Mouse (Mus musculus): ENCODE data around the gene Tacc2. TPM values are rescaled to one million over a fixed set of nuclear protein-coding genes. Genes with fewer than 3 reads are reported as not detected.

The Tacc2 gene
- polyA plus RNA-seq, 1 experiment from 2014 or later: 47.4 TPM

DNA sequence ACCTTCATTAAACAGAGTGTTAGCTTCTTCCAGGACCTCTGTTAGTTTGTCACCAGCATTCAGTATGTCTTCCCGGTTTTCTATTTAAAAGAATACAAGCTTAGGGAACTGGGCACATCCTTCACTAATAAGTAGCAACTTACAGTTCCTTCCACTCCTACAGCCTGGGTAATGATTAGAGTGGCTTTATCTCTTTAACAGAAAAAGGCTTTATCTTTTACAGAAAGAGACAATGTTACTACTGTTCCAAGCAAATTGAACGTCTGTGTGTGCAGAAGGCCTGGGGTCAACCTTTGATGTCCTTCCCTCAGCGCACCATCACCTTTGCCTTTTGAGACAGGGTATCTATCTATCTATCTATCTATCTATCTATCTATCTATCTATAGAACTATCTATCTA is 31.3 kb upstream of the Tacc2 start:
- no peak for ATAC-seq (replicated peaks; ENCODE audit: low FRiP score)
- 64% methylated on average over 3 of the region's 3 CpGs for WGBS
- peak overlapping the region; percentile 77 for H3K4me3 ChIP-seq (ENCODE audit: low read depth, low read length)

DNA sequence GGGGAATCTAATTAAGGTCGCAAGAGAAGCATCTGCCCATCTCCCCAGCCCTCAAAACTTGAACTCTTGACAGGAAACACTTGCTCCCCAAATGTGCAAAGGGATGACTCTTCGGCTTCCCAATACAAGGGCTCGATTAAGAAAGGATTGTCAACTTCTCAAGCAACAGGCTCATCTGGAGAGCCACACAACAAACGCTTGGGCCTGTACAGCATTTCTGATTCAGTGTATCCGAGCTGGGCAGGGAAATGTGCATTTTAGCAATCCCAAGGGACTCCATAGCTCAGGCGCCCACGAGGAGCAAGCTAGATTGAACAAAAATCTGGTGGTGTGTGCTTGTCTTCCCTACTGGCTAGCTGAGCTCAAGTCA is 30.8 kb upstream of the Tacc2 start:
- Histone ChIP-seq H3K27me3 (ENCODE audit: control insufficient read depth, insufficient read depth, low read length) (no peaks in the 10 kb centered on the region), H3K9ac (ENCODE audit: low read length) (peak overlapping the region; percentile 95), H3K9me3 (ENCODE audit: control insufficient read depth, low read length) (no peaks in the 10 kb centered on the region), H3K4me1 (replicated peaks; ENCODE audit: control insufficient read depth, insufficient read depth, low read length) (peaks cover 4% of the 10 kb centered on the region; the same call in 1 of the 2 replicates), H3K4me3 (ENCODE audit: low read depth, low read length) (peak overlapping the region; percentile 77), H3K27ac (ENCODE audit: low read depth, low read length) (peak overlapping the region; percentile 98), H3K4me2 (ENCODE audit: low read depth, low read length, severe bottlenecking) (peak overlapping the region; percentile 54), H3K36me3 (ENCODE audit: control insufficient read depth, insufficient read depth, low read length) (peaks cover 14% of the 10 kb centered on the region)
- DNase-seq (ENCODE audit: low spot score) (no peak), ATAC-seq (replicated peaks; ENCODE audit: low FRiP score) (no peak; the same call in 1 of the 2 replicates)
- WGBS: 10% methylated on average over 7 of the region's 7 CpGs

More for the DNA sequence above, 31.3 kb upstream of the Tacc2 start:
- Histone ChIP-seq H3K27ac (ENCODE audit: low read depth, low read length) (no peak overlapping the region; the same call in 1 of the 2 replicates), H3K36me3 (ENCODE audit: control insufficient read depth, insufficient read depth, low read length) (peaks cover 15% of the 10 kb centered on the region), H3K9ac (ENCODE audit: low read length) (peak overlapping the region; percentile 95), H3K4me1 (replicated peaks; ENCODE audit: control insufficient read depth, insufficient read depth, low read length) (peaks cover 4% of the 10 kb centered on the region; the same call in 1 of the 2 replicates), H3K4me2 (ENCODE audit: low read depth, low read length, severe bottlenecking) (peak overlapping the region; percentile 54), H3K9me3 (ENCODE audit: control insufficient read depth, low read length) (no peaks in the 10 kb centered on the region), H3K27me3 (ENCODE audit: control insufficient read depth, insufficient read depth, low read length) (no peaks in the 10 kb centered on the region)
- no peak for DNase-seq (ENCODE audit: low spot score)

DNA sequence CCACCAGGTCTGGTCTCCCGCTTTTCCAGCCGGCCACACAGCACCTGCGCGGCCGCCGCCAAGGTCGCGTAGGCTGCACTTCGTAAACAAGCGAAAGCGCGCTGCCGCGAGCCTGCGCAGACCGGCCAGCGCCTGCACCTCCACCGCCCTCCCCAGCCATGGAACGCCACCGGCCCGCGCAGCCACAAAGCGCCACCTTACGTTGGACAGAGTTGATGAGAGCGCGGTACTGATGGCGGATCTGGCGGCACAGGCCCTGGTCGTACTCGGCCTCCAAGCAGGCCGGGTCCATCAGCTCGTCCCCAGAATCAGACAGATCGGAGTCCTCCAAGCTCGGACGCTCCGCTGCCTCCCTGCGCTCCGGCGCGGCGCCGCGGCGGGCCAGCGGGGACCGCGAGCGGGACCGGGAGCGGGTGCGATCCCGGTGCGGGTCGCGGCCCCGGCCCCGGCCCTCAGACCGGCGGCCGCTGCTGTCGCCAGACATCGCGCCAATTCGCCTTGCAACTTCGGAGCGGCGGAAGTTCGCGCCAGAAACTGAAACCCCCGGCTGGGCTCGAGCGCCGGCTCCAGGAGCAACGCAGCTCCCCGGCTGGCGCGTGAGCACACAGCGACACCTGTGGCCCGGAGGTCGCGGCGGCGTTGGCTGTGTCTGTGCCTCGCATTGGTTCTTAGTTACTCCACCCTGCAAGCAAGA is 30.3 kb upstream of the Tacc2 start:
- no peaks in the 10 kb centered on the region for H3K9me3 ChIP-seq (ENCODE audit: control insufficient read depth, low read length)
- H3K36me3 ChIP-seq (ENCODE audit: control insufficient read depth, insufficient read depth, low read length): peaks cover 10% of the 10 kb centered on the region
- peak overlapping the region; percentile 95 for H3K9ac ChIP-seq (ENCODE audit: low read length)
- no peaks in the 10 kb centered on the region for H3K27me3 ChIP-seq (ENCODE audit: control insufficient read depth, insufficient read depth, low read length)
- peak overlapping the region; percentile 77 for H3K4me3 ChIP-seq (ENCODE audit: low read depth, low read length)
- H3K4me1 ChIP-seq (replicated peaks; ENCODE audit: control insufficient read depth, insufficient read depth, low read length): peaks cover 4% of the 10 kb centered on the region; the same call in 1 of the 2 replicates
- DNase-seq (ENCODE audit: low spot score): peak; percentile 97
- ATAC-seq (replicated peaks; ENCODE audit: low FRiP score): peak; percentile 95
- WGBS: under 1% methylated on average over 84 of the region's 84 CpGs
- H3K27ac ChIP-seq (ENCODE audit: low read depth, low read length): peak overlapping the region; percentile 98
- H3K4me2 ChIP-seq (ENCODE audit: low read depth, low read length, severe bottlenecking): peak overlapping the region; percentile 54

DNA sequence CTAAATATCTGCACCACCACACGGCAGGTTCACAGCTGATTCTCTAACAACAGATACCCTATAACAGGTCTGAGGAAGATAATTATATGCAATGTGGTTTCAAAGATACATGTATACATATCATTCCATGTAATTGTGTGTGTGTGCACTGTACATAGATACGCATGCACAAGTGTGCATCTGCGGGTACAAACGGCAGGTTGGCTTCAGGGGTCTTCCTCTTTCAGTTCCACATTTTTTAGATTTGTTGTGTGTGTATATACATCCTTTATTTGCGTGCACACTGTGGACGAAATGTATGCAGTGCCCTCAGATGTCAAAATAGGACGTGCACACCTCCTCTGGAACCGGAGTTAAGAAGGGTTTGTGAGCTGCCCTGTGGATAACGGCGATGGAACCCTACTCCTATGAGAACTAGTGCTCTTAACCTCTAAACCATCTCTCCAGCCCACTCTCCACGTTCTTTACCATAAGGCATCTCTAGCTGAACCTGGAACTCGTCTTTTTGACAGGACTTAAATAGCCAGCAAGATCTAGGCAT is 29.5 kb upstream of the Tacc2 start:
- DNase-seq (ENCODE audit: low spot score): no peak
- Histone ChIP-seq H3K27me3 (ENCODE audit: control insufficient read depth, insufficient read depth, low read length) (no peaks in the 10 kb centered on the region), H3K4me1 (replicated peaks; ENCODE audit: control insufficient read depth, insufficient read depth, low read length) (peaks cover 4% of the 10 kb centered on the region; the same call in 1 of the 2 replicates), H3K4me2 (ENCODE audit: low read depth, low read length, severe bottlenecking) (no peak overlapping the region), H3K9me3 (ENCODE audit: control insufficient read depth, low read length) (no peaks in the 10 kb centered on the region), H3K36me3 (ENCODE audit: control insufficient read depth, insufficient read depth, low read length) (peaks cover 5% of the 10 kb centered on the region), H3K9ac (ENCODE audit: low read length) (no peak overlapping the region), H3K27ac (ENCODE audit: low read depth, low read length) (no peak overlapping the region), H3K4me3 (ENCODE audit: low read depth, low read length) (no peak overlapping the region)
- 86% methylated on average over 12 of the region's 12 CpGs for WGBS
- ATAC-seq (replicated peaks; ENCODE audit: low FRiP score): peak; percentile 47; the same call in 1 of the 2 replicates

DNA sequence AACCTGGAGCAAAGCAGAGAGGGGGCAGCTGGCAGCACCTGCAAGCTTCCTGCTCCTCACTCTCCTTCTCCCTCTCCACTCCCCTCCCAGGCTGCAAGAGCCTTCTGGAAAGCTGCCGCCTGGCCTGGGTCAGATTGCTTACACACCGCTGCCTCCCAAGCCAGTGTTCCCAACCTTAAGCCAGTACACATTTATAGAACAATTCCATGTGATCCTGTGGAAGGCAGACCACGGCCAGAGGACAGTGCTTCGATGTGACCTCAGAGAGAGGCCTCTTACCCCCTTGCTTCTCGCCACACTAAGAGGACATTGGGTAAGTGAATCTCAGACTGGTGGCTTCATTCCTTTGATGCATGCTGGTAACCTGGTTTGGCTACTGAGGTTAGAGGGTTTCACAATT is 24.5 kb upstream of the Tacc2 start:
- Histone ChIP-seq H3K27ac (ENCODE audit: low read depth, low read length) (no peak overlapping the region), H3K4me3 (ENCODE audit: low read depth, low read length) (no peak overlapping the region), H3K9me3 (ENCODE audit: control insufficient read depth, low read length) (no peaks in the 10 kb centered on the region), H3K4me1 (replicated peaks; ENCODE audit: control insufficient read depth, insufficient read depth, low read length) (no peaks in the 10 kb centered on the region), H3K27me3 (ENCODE audit: control insufficient read depth, insufficient read depth, low read length) (no peaks in the 10 kb centered on the region), H3K36me3 (ENCODE audit: control insufficient read depth, insufficient read depth, low read length) (no peaks in the 10 kb centered on the region), H3K9ac (ENCODE audit: low read length) (no peak overlapping the region), H3K4me2 (ENCODE audit: low read depth, low read length, severe bottlenecking) (no peak overlapping the region)
- ATAC-seq (replicated peaks; ENCODE audit: low FRiP score) (no peak), DNase-seq (ENCODE audit: low spot score) (no peak)
- WGBS: 52% methylated on average over 5 of the region's 5 CpGs

DNA sequence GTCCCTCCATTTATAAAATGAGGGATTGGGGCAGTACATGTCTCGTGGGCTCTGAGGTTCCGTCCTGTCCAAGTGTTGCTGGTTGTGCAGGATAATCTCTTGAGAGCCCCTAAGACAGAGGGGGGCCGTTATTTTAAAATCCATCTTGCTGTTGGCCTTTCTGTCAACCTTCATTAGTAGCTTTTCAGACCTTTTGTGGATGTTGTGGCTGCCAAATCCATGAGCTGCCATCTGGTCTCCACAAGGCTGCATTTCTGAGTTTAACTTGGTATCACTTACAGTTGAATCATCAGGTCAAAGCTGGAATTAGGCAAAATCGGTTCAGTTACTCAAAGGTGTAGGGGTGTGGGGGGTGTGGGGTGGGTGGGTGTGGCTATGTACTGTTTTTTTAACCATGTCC is 23.9 kb upstream of the Tacc2 start:
- H3K4me3 ChIP-seq (ENCODE audit: low read depth, low read length): no peak overlapping the region
- no peaks in the 10 kb centered on the region for H3K9me3 ChIP-seq (ENCODE audit: control insufficient read depth, low read length)
- H3K4me1 ChIP-seq (replicated peaks; ENCODE audit: control insufficient read depth, insufficient read depth, low read length): no peaks in the 10 kb centered on the region
- H3K27ac ChIP-seq (ENCODE audit: low read depth, low read length): no peak overlapping the region
- H3K36me3 ChIP-seq (ENCODE audit: control insufficient read depth, insufficient read depth, low read length): no peaks in the 10 kb centered on the region
- H3K4me2 ChIP-seq (ENCODE audit: low read depth, low read length, severe bottlenecking): no peak overlapping the region
- 73% methylated on average over 4 of the region's 4 CpGs for WGBS
- ATAC-seq (replicated peaks; ENCODE audit: low FRiP score) (no peak), DNase-seq (ENCODE audit: low spot score) (no peak)
- no peak overlapping the region for H3K9ac ChIP-seq (ENCODE audit: low read length)
- H3K27me3 ChIP-seq (ENCODE audit: control insufficient read depth, insufficient read depth, low read length): no peaks in the 10 kb centered on the region

DNA sequence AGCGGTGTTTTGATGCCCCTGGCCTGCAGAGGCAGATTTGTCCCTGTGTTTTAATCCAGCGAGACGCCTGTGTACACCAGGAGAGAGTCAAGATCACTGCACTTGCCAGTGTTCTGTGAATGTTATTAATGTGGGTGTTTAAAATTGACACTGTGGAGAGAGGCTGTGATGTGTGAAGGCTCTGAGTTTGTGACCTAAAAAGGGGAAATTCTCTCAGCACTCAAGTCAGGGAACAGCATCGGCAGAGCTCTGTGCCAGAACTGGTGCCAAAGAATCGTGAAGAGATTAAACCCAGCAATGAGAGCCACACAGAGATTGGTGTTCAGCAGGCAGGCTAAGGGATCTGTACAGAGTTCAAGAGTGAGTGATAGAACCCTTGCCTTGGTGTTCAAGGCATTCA is 21.6 kb upstream of the Tacc2 start:
- Histone ChIP-seq H3K9ac (ENCODE audit: low read length) (no peak overlapping the region), H3K9me3 (ENCODE audit: control insufficient read depth, low read length) (no peaks in the 10 kb centered on the region), H3K4me2 (ENCODE audit: low read depth, low read length, severe bottlenecking) (no peak overlapping the region), H3K4me1 (replicated peaks; ENCODE audit: control insufficient read depth, insufficient read depth, low read length) (no peaks in the 10 kb centered on the region), H3K27me3 (ENCODE audit: control insufficient read depth, insufficient read depth, low read length) (no peaks in the 10 kb centered on the region), H3K4me3 (ENCODE audit: low read depth, low read length) (no peak overlapping the region), H3K36me3 (ENCODE audit: control insufficient read depth, insufficient read depth, low read length) (no peaks in the 10 kb centered on the region), H3K27ac (ENCODE audit: low read depth, low read length) (no peak overlapping the region)
- DNase-seq (ENCODE audit: low spot score) (no peak), ATAC-seq (replicated peaks; ENCODE audit: low FRiP score) (no peak)
- 65% methylated on average over 5 of the region's 5 CpGs for WGBS

DNA sequence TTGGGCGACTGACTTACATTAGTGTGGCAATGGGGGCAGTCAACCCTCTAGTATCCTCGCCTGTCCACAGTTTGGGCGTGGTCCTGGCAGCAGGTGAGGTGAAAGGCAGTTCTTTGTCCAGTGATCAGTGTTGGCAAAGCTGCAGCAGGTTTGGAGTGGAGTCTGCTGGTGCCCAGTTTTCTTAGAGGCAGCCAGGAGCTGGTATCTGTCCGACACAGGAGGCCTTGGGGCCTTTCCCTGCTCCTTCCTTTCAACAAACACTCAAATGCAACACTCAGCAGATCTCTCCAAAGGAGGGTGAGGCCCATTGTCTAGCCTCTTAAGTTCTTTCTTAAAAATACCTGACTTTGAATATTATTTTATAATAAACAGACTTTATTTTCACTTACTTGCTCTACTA is 18.6 kb upstream of the Tacc2 start:
- no peak for DNase-seq (ENCODE audit: low spot score)
- no peak overlapping the region for H3K4me2 ChIP-seq (ENCODE audit: low read depth, low read length, severe bottlenecking)

DNA sequence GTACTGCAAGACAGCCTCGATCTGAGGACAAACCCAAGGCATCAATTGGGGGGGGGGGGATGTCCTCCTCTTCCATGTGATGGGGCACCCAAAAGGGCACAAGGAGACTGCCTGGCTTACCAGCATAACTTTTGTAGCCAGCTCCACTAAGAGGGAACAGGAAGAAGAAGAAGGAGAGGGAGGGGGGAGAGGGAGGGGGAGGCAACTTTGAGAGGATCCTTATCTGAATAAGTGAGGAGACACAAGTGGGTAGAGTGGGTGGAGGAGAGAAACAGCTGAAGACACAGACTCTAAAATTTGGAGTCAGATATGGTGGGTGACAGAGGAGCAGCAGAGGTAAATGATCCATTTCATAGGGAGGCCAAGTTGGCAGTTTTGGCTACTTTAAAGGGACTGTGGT is 16.3 kb upstream of the Tacc2 start:
- Histone ChIP-seq H3K9ac (ENCODE audit: low read length) (no peak overlapping the region), H3K36me3 (ENCODE audit: control insufficient read depth, insufficient read depth, low read length) (no peaks in the 10 kb centered on the region), H3K4me1 (replicated peaks; ENCODE audit: control insufficient read depth, insufficient read depth, low read length) (no peaks in the 10 kb centered on the region), H3K9me3 (ENCODE audit: control insufficient read depth, low read length) (no peaks in the 10 kb centered on the region), H3K27me3 (ENCODE audit: control insufficient read depth, insufficient read depth, low read length) (no peaks in the 10 kb centered on the region), H3K4me3 (ENCODE audit: low read depth, low read length) (no peak overlapping the region), H3K4me2 (ENCODE audit: low read depth, low read length, severe bottlenecking) (no peak overlapping the region), H3K27ac (ENCODE audit: low read depth, low read length) (no peak overlapping the region)
- peak; percentile 6 for DNase-seq (ENCODE audit: low spot score)
- WGBS: 85% methylated on average over 1 of the region's 1 CpGs
- no peak for ATAC-seq (replicated peaks; ENCODE audit: low FRiP score)

More for the DNA sequence above, 18.6 kb upstream of the Tacc2 start:
- no peak overlapping the region for H3K4me3 ChIP-seq (ENCODE audit: low read depth, low read length)
- no peak overlapping the region for H3K9ac ChIP-seq (ENCODE audit: low read length)
- 80% methylated on average over 4 of the region's 4 CpGs for whole genome bisulfite sequencing
- no peaks in the 10 kb centered on the region for H3K9me3 ChIP-seq (ENCODE audit: control insufficient read depth, low read length)
- ATAC-seq (replicated peaks; ENCODE audit: low FRiP score): no peak
- H3K27ac ChIP-seq (ENCODE audit: low read depth, low read length): no peak overlapping the region
- no peaks in the 10 kb centered on the region for H3K36me3 ChIP-seq (ENCODE audit: control insufficient read depth, insufficient read depth, low read length)
- no peaks in the 10 kb centered on the region for H3K4me1 ChIP-seq (replicated peaks; ENCODE audit: control insufficient read depth, insufficient read depth, low read length)
- no peaks in the 10 kb centered on the region for H3K27me3 ChIP-seq (ENCODE audit: control insufficient read depth, insufficient read depth, low read length)
